Mouse (Mus musculus): ENCODE results near the gene Vkorc1. TPM values are rescaled to one million over a fixed set of nuclear protein-coding genes. Genes with fewer than 3 reads are reported as not detected.
"Not testable (repeated sequence)": the region's sequence is repeated elsewhere in the genome, so short reads cannot be mapped to it uniquely, and the experiment has no call there.

The Vkorc1 gene
- polyA plus RNA-seq, 1 experiment from 2014 or later = 130 TPM

GRCm38 (mm10) chr7:127901772-127902171, 6.4 kb upstream of the Vkorc1 start:
- no peaks in the 10 kb centered on the region for H3K9me3 ChIP-seq (ENCODE audit: control insufficient read depth, low read length)
- H3K4me2 ChIP-seq (replicated peaks; ENCODE audit: low read depth) = no peak overlapping the region
- DNase-seq (ENCODE audit: low spot score) (no peak), ATAC-seq (ENCODE audit: low FRiP score, low TSS enrichment) (no peak)
- no peaks in the 10 kb centered on the region for H3K36me3 ChIP-seq (ENCODE audit: control insufficient read depth, insufficient read depth, low read length)
- H3K27ac ChIP-seq (replicated peaks) = no peak overlapping the region
- no peak overlapping the region for H3K4me3 ChIP-seq (ENCODE audit: low read depth, low read length)
- no peaks in the 10 kb centered on the region for H3K4me1 ChIP-seq (replicated peaks; ENCODE audit: control insufficient read depth, insufficient read depth)
- TF ChIP-seq EP300 (optimal IDR thresholded peaks at IDR 0.05) = no peak
- TF ChIP-seq CTCF (IDR thresholded peaks at IDR 0.05; ENCODE audit: low read depth) = no peak
- no peaks in the 10 kb centered on the region for H3K27me3 ChIP-seq (ENCODE audit: control insufficient read depth, insufficient read depth, low read length)
- H3K9ac ChIP-seq (ENCODE audit: low read length) = no peak overlapping the region
- WGBS = 89% methylated on average over 2 of the region's 2 CpGs

- Histone ChIP-seq H3K36me3 (ENCODE audit: control insufficient read depth, insufficient read depth, low read length) (no peaks in the 10 kb centered on the region), H3K4me2 (replicated peaks; ENCODE audit: low read depth) (no peak overlapping the region), H3K9ac (ENCODE audit: low read length) (no peak overlapping the region), H3K4me3 (ENCODE audit: low read depth, low read length) (no peak overlapping the region), H3K27ac (replicated peaks) (no peak overlapping the region; the same call in 1 of the 2 replicates), H3K4me1 (replicated peaks; ENCODE audit: control insufficient read depth, insufficient read depth) (no peaks in the 10 kb centered on the region), H3K9me3 (ENCODE audit: control insufficient read depth, low read length) (no peaks in the 10 kb centered on the region), H3K27me3 (ENCODE audit: control insufficient read depth, insufficient read depth, low read length) (no peaks in the 10 kb centered on the region)
- peak; percentile 55 for DNase-seq (ENCODE audit: low spot score)
- ATAC-seq (ENCODE audit: low FRiP score, low TSS enrichment) = no peak
- 29% methylated on average over 7 of the region's 7 CpGs for WGBS
- TF ChIP-seq CTCF (IDR thresholded peaks at IDR 0.05; ENCODE audit: low read depth) = no peak
- TF ChIP-seq EP300 (optimal IDR thresholded peaks at IDR 0.05) = no peak
Measured at GRCm38 (mm10) chr7:127899997-127900396, 4.6 kb upstream of the Vkorc1 start.

- no peak for ATAC-seq (ENCODE audit: low FRiP score, low TSS enrichment)
- Histone ChIP-seq H3K4me2 (replicated peaks; ENCODE audit: low read depth) (no peak overlapping the region), H3K27ac (replicated peaks) (no peak overlapping the region), H3K36me3 (ENCODE audit: control insufficient read depth, insufficient read depth, low read length) (no peaks in the 10 kb centered on the region), H3K27me3 (ENCODE audit: control insufficient read depth, insufficient read depth, low read length) (no peaks in the 10 kb centered on the region), H3K4me3 (ENCODE audit: low read depth, low read length) (no peak overlapping the region), H3K9ac (ENCODE audit: low read length) (no peak overlapping the region), H3K9me3 (ENCODE audit: control insufficient read depth, low read length) (no peaks in the 10 kb centered on the region), H3K4me1 (replicated peaks; ENCODE audit: control insufficient read depth, insufficient read depth) (no peaks in the 10 kb centered on the region)
- WGBS = 31% methylated on average over 10 of the region's 10 CpGs
- DNase-seq (ENCODE audit: low spot score) = peak; percentile 55
- TF ChIP-seq EP300 (optimal IDR thresholded peaks at IDR 0.05) (no peak), CTCF (IDR thresholded peaks at IDR 0.05; ENCODE audit: low read depth) (no peak)
Measured at GRCm38 (mm10) chr7:127898179-127898956, 3.0 kb upstream of the Vkorc1 start.

GRCm38 (mm10) chr7:127897542-127897941, 2.1 kb upstream of the Vkorc1 start:
- WGBS = 89% methylated on average over 7 of the region's 7 CpGs
- DNase-seq (ENCODE audit: low spot score) (no peak), ATAC-seq (ENCODE audit: low FRiP score, low TSS enrichment) (no peak)
- TF ChIP-seq EP300 (optimal IDR thresholded peaks at IDR 0.05) (no peak), CTCF (IDR thresholded peaks at IDR 0.05; ENCODE audit: low read depth) (no peak)
- Histone ChIP-seq H3K4me1 (replicated peaks; ENCODE audit: control insufficient read depth, insufficient read depth) (no peaks in the 10 kb centered on the region), H3K9me3 (ENCODE audit: control insufficient read depth, low read length) (no peaks in the 10 kb centered on the region), H3K9ac (ENCODE audit: low read length) (no peak overlapping the region), H3K36me3 (ENCODE audit: control insufficient read depth, insufficient read depth, low read length) (no peaks in the 10 kb centered on the region; the same call in 1 of the 2 replicates), H3K4me2 (replicated peaks; ENCODE audit: low read depth) (no peak overlapping the region), H3K4me3 (ENCODE audit: low read depth, low read length) (no peak overlapping the region), H3K27ac (replicated peaks) (no peak overlapping the region), H3K27me3 (ENCODE audit: control insufficient read depth, insufficient read depth, low read length) (no peaks in the 10 kb centered on the region)

DNA sequence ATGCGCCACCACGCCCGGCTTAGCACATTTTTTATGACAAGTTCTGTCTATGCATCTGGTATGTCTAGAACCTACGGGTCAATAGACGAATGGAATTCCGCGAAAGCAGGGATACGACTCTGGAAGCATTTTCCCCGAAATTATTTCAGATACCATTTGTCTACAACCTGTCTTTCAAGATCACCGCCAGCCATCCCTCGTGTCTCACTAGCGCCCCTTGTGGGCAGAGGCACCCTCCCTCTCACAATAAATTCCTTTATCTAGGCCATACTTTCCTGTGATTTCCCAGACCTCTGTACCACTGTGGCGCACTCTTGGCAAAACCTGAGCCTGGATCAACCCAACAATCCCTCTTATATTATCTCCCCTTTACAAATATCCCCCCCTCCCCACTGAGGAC, 967 bp upstream of the Vkorc1 start:
- Histone ChIP-seq H3K4me2 (replicated peaks; ENCODE audit: low read depth) (no peak overlapping the region), H3K4me3 (ENCODE audit: low read depth, low read length) (no peak overlapping the region), H3K4me1 (replicated peaks; ENCODE audit: control insufficient read depth, insufficient read depth) (no peaks in the 10 kb centered on the region), H3K9ac (ENCODE audit: low read length) (no peak overlapping the region), H3K27ac (replicated peaks) (no peak overlapping the region), H3K27me3 (ENCODE audit: control insufficient read depth, insufficient read depth, low read length) (no peaks in the 10 kb centered on the region), H3K36me3 (ENCODE audit: control insufficient read depth, insufficient read depth, low read length) (no peaks in the 10 kb centered on the region; the same call in 1 of the 2 replicates), H3K9me3 (ENCODE audit: control insufficient read depth, low read length) (no peaks in the 10 kb centered on the region)
- ATAC-seq (ENCODE audit: low FRiP score, low TSS enrichment) (no peak), DNase-seq (ENCODE audit: low spot score) (peak; percentile 66)
- WGBS = 50% methylated on average over 13 of the region's 13 CpGs
- peak; percentile 80 for TF ChIP-seq CTCF (IDR thresholded peaks at IDR 0.05; ENCODE audit: low read depth)
- no peak for TF ChIP-seq EP300 (optimal IDR thresholded peaks at IDR 0.05)

DNA sequence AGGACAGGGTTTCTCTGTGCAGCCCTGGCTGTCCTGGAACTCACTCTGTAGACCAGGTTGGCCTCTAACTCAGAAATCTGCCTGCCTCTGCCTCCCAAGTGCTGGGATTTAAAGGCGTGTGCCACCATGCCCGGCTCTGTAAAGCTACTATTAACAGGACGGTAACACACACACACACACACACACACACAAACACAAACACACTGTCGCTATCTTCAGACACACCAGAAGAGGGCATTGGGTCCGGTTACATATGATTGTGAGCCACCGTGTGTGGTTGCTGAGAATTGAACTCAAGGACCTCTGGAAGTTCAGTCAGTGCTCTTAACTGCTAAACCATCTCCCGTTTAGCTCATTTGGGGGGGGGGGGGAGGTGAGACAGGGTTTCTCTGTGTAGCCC, 474 bp upstream of the Vkorc1 start:
- H3K27me3 ChIP-seq (ENCODE audit: control insufficient read depth, insufficient read depth, low read length); H3K27ac ChIP-seq (replicated peaks); H3K4me1 ChIP-seq (replicated peaks; ENCODE audit: control insufficient read depth, insufficient read depth); H3K4me2 ChIP-seq (replicated peaks; ENCODE audit: low read depth); H3K9ac ChIP-seq (ENCODE audit: low read length); H3K36me3 ChIP-seq (ENCODE audit: control insufficient read depth, insufficient read depth, low read length); H3K9me3 ChIP-seq (ENCODE audit: control insufficient read depth, low read length); DNase-seq (ENCODE audit: low spot score): not testable (repeated sequence)
- H3K4me3 ChIP-seq (ENCODE audit: low read depth, low read length) = peak overlapping the region; percentile 59; the same call in 1 of the 2 replicates
- WGBS = 60% methylated on average over 7 of the region's 7 CpGs
- 0 out of 2 replicates have a peak, but pooled peaks have one; percentile 0 for ATAC-seq (ENCODE audit: low FRiP score, low TSS enrichment)

Measured in stomach, postnatal 0 days (tissue).